Mouse (Mus musculus) limb, embryonic 11.5 days (tissue): ENCODE data around the gene Olfr1446. TPM values are rescaled to one million over a fixed set of nuclear protein-coding genes. Genes with fewer than 3 reads are reported as not detected.

ENCODE experiments used
- ATAC-seq: fragments of 200-750 bp; cut with Nextera tagmentation; 2 replicates; pipeline ENCODE4 v1.8.0; 2017; ENCODE audit warnings: low read depth; ENCODE audit not compliant: insufficient number of reproducible peaks, low FRiP score, low TSS enrichment
- DNase-seq: peaks from one replicate; pipeline ENCODE4 v3.0.0-alpha.2; 2015; ENCODE audit warnings: low spot score
- H3K27ac ChIP-seq: fragments of 300-500 bp; sonication (generic); replicated peaks from 2 replicates; pipeline ENCODE4 v1.5.1; 2014; ENCODE audit warnings: low read depth, mild to moderate bottlenecking, low read length
- H3K27me3 ChIP-seq: fragments of 300-500 bp; sonication (generic); 2 replicates; pipeline ENCODE4 v1.6.1; 2014; ENCODE audit warnings: mild to moderate bottlenecking, low read length, mixed read lengths; ENCODE audit not compliant: control insufficient read depth, insufficient read depth
- H3K36me3 ChIP-seq: fragments of 300-500 bp; sonication (generic); 2 replicates; pipeline ENCODE4 v1.6.1; 2014; ENCODE audit warnings: mild to moderate bottlenecking, low read length, moderate library complexity, mixed read lengths; ENCODE audit not compliant: control insufficient read depth, insufficient read depth
- H3K4me1 ChIP-seq: fragments of 300-500 bp; sonication (generic); 2 replicates; pipeline ENCODE4 v1.6.1; 2014; ENCODE audit warnings: low read length, mixed read lengths; ENCODE audit not compliant: control insufficient read depth, insufficient read depth
- H3K4me2 ChIP-seq: fragments of 300-500 bp; sonication (generic); 2 replicates; pipeline ENCODE4 v1.6.1; 2014; ENCODE audit warnings: low read depth, mild to moderate bottlenecking, moderate library complexity; ENCODE audit not compliant: severe bottlenecking
- H3K4me3 ChIP-seq: fragments of 300-500 bp; sonication (generic); 2 replicates; pipeline ENCODE4 v1.5.1; 2014; ENCODE audit warnings: low read depth, low read length
- H3K9ac ChIP-seq: fragments of 300-500 bp; sonication (generic); 2 replicates; pipeline ENCODE4 v1.6.1; 2014; ENCODE audit warnings: mild to moderate bottlenecking, low read length
- H3K9me3 ChIP-seq: fragments of 300-500 bp; sonication (generic); 2 replicates; pipeline ENCODE4 v1.6.1; 2016; ENCODE audit warnings: low read length; ENCODE audit not compliant: control insufficient read depth
- WGBS: fragments of 180-500 bp; shearing (Covaris S2); extraction: QIAGEN DNeasy Blood & Tissue Kit; methylation state at CpG from one replicate; pipeline ENCODE4 v1.1.7; 2014; 5-methylcytosine and 5-hydroxymethylcytosine counted together
- polyA plus RNA-seq: library from polyadenylated mRNA; unstranded; fragments of >200 nt; fragmentation: Nextera tagmentation; extraction: Ambion mirVana; gene quantifications from 2 replicates; pipeline ENCODE4 v1.2.1, GENCODE M21; 2014

Olfr1446 gene
- polyA plus RNA-seq: not detected in 2 replicates

DNA sequence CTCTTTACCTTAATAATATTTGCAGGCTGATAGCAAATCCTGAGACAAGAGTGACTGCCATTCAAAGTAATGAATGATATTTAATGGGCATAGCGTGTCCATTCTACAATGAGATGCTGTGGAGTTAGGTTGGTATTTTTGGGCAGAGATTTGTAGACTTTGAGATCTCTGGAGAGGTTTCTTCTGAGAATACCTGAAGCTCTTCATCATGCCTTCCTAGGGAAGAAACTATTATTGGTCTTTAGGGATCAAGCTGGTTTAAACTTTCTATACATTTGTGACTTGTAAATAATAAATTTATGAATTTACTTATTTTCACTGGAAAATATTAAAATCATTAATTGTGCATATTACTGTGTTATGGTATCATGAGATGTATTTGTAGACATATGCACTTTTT is at the start of gene Olfr1446:
Gene Olfr1446, minus strand, starts transcription at position 101 of the 400 bp plus-strand sequence.
- Histone ChIP-seq H3K27me3 (no peaks in the 10 kb centered on the region), H3K4me3 (no peak within 1 kb of the TSS), H3K9ac (no peak within 1 kb of the TSS), H3K36me3 (no peaks in the 10 kb centered on the region), H3K9me3 (no peaks in the 10 kb centered on the region), H3K27ac (no peak within 1 kb of the TSS), H3K4me1 (no peaks in the 10 kb centered on the region), H3K4me2 (no peak within 1 kb of the TSS)
- ATAC-seq (no peak), DNase-seq (no peak)
- 92% methylated on average over 1 of the region's 1 CpGs for WGBS

DNA sequence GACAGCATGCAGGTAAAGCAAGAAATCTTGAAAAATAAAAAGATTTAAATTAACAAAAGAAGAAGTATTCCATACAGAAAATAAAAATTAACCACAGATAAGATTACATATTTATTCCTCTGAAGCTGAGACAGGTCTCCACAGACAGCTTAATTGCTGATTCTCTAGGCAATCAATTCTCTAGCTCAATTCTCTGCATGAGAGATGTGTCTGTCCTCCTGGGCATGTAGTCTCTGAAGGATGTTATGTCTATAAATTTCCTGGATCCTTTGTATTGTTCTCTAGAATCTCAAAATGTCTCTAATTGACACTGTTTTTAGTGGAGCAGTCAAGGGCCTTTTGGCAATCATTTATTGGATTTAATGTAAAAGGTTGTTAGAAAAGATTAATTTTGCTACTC is 37.2 kb upstream of the Olfr1446 start, which contains the start of gene Olfr1449:
Gene Olfr1449, plus strand, starts transcription at position 301 of the 400 bp plus-strand sequence.
- Histone ChIP-seq H3K4me3 (no peak within 1 kb of the TSS), H3K4me2 (no peak within 1 kb of the TSS), H3K4me1 (no peaks in the 10 kb centered on the region), H3K27me3 (no peaks in the 10 kb centered on the region), H3K9me3 (no peaks in the 10 kb centered on the region), H3K36me3 (no peaks in the 10 kb centered on the region), H3K9ac (no peak within 1 kb of the TSS), H3K27ac (no peak within 1 kb of the TSS)
- no peak for ATAC-seq
- no peak for DNase-seq

DNA sequence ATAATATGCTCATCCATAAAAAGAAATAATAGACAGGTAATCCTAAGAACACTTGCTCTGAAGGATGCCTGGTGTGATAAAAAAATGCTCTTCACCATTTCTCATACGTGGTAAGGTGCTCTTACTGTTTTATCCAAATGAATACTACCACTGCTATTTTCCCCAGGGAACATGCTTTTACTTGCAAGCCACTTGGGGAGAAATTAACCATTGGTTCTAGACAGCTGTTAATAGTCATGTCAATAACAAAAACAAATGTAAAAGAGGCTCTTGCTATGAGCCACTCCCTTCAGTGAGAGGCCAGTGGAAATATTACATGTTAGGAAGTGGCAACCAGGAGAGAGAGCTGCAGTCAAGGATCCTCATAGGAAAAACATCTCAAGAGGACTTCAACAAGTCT is 31.0 kb upstream of the Olfr1446 start, which contains the start of gene Olfr1448:
Gene Olfr1448, minus strand, starts transcription at position 101 of the 400 bp plus-strand sequence.
- Histone ChIP-seq H3K4me1 (no peaks in the 10 kb centered on the region), H3K9me3 (no peaks in the 10 kb centered on the region), H3K4me3 (no peak within 1 kb of the TSS), H3K9ac (no peak within 1 kb of the TSS), H3K36me3 (no peaks in the 10 kb centered on the region), H3K27ac (no peak within 1 kb of the TSS), H3K27me3 (no peaks in the 10 kb centered on the region), H3K4me2 (no peak within 1 kb of the TSS)
- DNase-seq (no peak), ATAC-seq (no peak)
- 76% methylated on average over 1 of the region's 1 CpGs for WGBS

DNA sequence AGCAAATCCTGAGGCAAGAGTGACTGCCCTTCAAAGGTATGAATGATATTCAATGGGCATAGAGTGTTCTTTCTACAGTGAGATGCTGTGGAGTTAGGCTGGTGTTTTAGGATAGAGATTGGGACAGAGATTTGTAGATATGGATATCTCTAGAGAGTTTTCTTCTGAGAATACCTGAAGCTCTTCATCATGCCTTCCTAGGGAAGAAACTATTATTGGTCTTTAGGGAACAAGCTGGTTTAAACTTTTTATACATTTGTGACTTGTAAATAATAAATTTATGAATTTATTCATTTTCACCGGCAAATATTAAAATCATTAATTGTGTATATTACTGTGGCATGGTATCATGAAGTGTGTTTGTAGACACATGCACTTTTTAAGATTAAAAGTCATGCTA is 10.3 kb upstream of the Olfr1446 start, which contains the start of gene Olfr1447:
Gene Olfr1447, minus strand, starts transcription at position 101 of the 400 bp plus-strand sequence.
- Histone ChIP-seq H3K4me1 (no peaks in the 10 kb centered on the region), H3K9me3 (no peaks in the 10 kb centered on the region), H3K27me3 (no peaks in the 10 kb centered on the region), H3K27ac (no peak within 1 kb of the TSS), H3K36me3 (no peaks in the 10 kb centered on the region), H3K4me3 (no peak within 1 kb of the TSS), H3K4me2 (no peak within 1 kb of the TSS), H3K9ac (no peak within 1 kb of the TSS)
- 91% methylated on average over 1 of the region's 1 CpGs for WGBS
- DNase-seq (no peak), ATAC-seq (no peak)

GRCm38 (mm10) chr19:12883555-12883954 is 9.8 kb downstream of the Olfr1446 start, which contains the start of gene Olfr1445:
Gene Olfr1445, plus strand, starts transcription at chr19:12883855.
- DNase-seq (no peak), ATAC-seq (no peak)
- no peak within 1 kb of the TSS for H3K4me2 ChIP-seq
- no peaks in the 10 kb centered on the region for H3K36me3 ChIP-seq
- H3K4me3 ChIP-seq: no peak within 1 kb of the TSS
- H3K27ac ChIP-seq: no peak within 1 kb of the TSS
- no peak within 1 kb of the TSS for H3K9ac ChIP-seq
- no peaks in the 10 kb centered on the region; the same call in 1 of the 2 replicates for H3K9me3 ChIP-seq
- no peaks in the 10 kb centered on the region for H3K27me3 ChIP-seq
- 91% methylated on average over 2 of the region's 2 CpGs for WGBS
- no peaks in the 10 kb centered on the region for H3K4me1 ChIP-seq

DNA sequence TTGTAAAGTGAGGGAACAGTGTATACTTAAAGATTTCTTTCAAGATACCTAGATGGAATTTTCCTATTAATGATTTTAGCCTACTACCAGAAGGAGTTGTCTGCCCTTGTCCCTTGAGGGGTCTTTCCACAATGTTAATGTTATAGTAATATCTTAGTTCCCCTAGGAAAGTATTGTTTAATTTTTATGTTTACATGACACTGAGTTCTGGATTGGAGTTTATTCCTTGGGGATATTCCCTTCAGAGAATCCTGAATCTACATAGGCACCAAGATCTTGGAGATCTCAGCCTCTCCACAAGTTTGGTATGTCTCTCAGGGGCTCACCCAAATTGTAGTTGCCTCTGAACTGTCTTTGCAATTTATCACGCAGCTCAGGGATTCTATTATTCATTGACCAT is 36.3 kb downstream of the Olfr1446 start, which contains the start of gene Olfr1444:
Gene Olfr1444, plus strand, starts transcription at position 301 of the 400 bp plus-strand sequence.
- H3K9ac ChIP-seq: no peak within 1 kb of the TSS
- 57% methylated on average over 1 of the region's 1 CpGs for WGBS
- H3K4me2 ChIP-seq: no peak within 1 kb of the TSS
- DNase-seq (no peak), ATAC-seq (no peak)
- H3K4me1 ChIP-seq: no peaks in the 10 kb centered on the region
- H3K9me3 ChIP-seq: no peaks in the 10 kb centered on the region
- no peaks in the 10 kb centered on the region for H3K36me3 ChIP-seq
- no peak within 1 kb of the TSS for H3K4me3 ChIP-seq
- no peak within 1 kb of the TSS for H3K27ac ChIP-seq
- no peaks in the 10 kb centered on the region for H3K27me3 ChIP-seq

- Histone ChIP-seq H3K4me1 (no peaks in the 10 kb centered on the region), H3K27me3 (no peaks in the 10 kb centered on the region), H3K27ac (no peak within 1 kb of the TSS), H3K9me3 (no peaks in the 10 kb centered on the region), H3K4me3 (no peak within 1 kb of the TSS), H3K9ac (no peak within 1 kb of the TSS), H3K4me2 (no peak within 1 kb of the TSS), H3K36me3 (no peaks in the 10 kb centered on the region)
- DNase-seq: no peak
- no peak for ATAC-seq
Measured at GRCm38 (mm10) chr19:12846382-12846781, 46.9 kb downstream of the Olfr1446 start, which contains the start of gene Gm5244. Gene Gm5244, plus strand, starts transcription at chr19:12846682.

DNA sequence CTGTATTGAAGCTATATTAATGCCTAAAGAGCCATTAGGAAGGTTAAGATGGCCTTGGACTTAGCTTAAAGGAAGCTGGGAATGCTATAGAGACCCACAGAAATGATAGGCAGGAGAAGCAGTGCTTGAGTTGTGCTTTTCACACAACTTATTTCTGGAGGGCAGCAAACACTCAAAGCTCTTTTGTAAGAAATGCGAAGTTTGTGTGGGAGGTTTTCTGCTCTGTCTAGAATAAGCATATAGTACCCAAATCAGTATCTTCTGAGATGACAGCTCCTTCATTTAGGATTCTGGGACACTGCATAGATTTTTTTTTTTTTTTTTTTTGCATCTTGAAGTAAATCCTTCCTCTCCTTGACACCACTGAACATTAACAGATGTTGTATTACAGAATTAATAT is 54.8 kb downstream of the Olfr1446 start:
- no peak overlapping the region for H3K4me3 ChIP-seq
- no peak overlapping the region for H3K9ac ChIP-seq
- no peaks in the 10 kb centered on the region for H3K9me3 ChIP-seq
- DNase-seq (no peak), ATAC-seq (no peak)
- H3K36me3 ChIP-seq: no peaks in the 10 kb centered on the region
- H3K4me2 ChIP-seq: no peak overlapping the region
- H3K4me1 ChIP-seq: no peaks in the 10 kb centered on the region
- no peaks in the 10 kb centered on the region for H3K27me3 ChIP-seq
- 90% methylated on average over 1 of the region's 1 CpGs for WGBS
- no peak overlapping the region for H3K27ac ChIP-seq
